Mouse (Mus musculus): ENCODE data around the gene Ncoa3. TPM values are rescaled to one million over a fixed set of nuclear protein-coding genes. Genes with fewer than 3 reads are reported as not detected.

Gene Ncoa3
- total RNA-seq, 2 experiments from 2014 or later: 28.7 to 31.5 TPM

- peak in 1 of 2 experiments; percentile 18 for DNase-seq
Observed at GRCm38 (mm10) chr2:166030256-166030995, 38.0 kb downstream of the Ncoa3 start.

GRCm38 (mm10) chr2:166031120-166031929 lies 38.9 kb downstream of the Ncoa3 start:
- peak; percentile 51 to 58 for DNase-seq
- intact Hi-C loops (cut with DNase I): loop anchor here (2.0 to 5.0 kb wide), 3 partner anchors 17 to 114 kb away; no protein-coding TSS in a partner anchor

More at GRCm38 (mm10) chr2:166030256-166030995, 38.0 kb downstream of the Ncoa3 start:
- intact Hi-C loops (cut with DNase I): loop anchor here (2.0 to 5.0 kb wide), 3 partner anchors 16 to 113 kb away; no protein-coding TSS in a partner anchor

- DNase-seq: no peak
- intact Hi-C loops (cut with DNase I): loop anchor here (5.0 kb wide), 2 partner anchors 35 to 115 kb away; no protein-coding TSS in a partner anchor
Observed at GRCm38 (mm10) chr2:166032628-166033027, 40.2 kb downstream of the Ncoa3 start.

DNA sequence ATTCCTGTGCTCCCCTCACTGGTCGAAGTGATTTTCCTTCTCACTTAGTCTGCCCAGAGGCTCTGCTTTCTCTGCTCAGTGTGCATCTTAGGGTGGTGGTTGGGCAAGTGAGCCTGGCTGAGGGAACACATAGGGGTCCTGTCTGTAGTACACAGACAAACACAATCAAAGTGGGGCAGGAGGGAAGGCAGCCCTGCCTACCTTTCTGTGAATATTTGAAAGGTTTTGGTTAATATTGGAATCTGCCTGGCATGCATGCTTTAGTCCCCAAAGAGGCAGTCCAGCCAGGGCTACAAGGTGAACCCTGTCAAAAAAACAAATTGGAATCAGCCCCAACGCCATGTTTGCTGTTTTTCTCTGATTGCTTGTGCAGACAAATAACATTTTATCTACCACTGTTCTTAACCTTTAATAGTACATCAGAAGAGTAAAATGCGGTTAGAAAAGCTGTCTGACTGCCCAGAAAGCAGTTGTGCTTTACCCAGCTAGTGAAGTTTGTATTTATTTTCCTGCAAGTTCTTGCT lies 42.6 kb downstream of the Ncoa3 start:
- DNase-seq: no peak
- intact Hi-C loops (cut with DNase I): loop anchor here (5.0 kb wide), 2 partner anchors 38 to 118 kb away; no protein-coding TSS in a partner anchor

- intact Hi-C loops (cut with DNase I): no loop called here
- peak; percentile 64 to 73 for DNase-seq
Observed at GRCm38 (mm10) chr2:166035725-166036124, 43.3 kb downstream of the Ncoa3 start.

GRCm38 (mm10) chr2:166039681-166040080 lies 47.2 kb downstream of the Ncoa3 start:
- no peak for DNase-seq
- intact Hi-C loops (cut with DNase I): no loop called here

DNA sequence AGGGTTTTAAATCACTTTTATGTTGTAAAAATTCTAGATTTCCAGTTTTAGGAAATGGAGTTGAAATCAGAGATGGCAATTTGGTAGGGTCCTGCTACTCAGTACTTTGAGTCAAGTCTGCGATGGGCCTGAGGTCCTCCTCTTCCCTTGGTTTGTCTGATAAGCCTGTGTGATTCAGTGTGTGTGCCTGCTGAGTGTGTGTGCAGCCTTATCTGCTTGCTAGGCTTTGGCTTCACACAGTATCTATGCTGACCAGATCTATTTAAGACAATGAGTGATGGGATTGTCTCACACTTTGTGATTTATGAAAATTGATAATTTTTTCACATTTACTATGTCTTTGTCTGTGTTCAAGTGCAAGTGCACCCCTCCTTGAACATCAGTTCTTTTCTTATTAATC lies 50.1 kb downstream of the Ncoa3 start:
- DNase-seq: no peak
- intact Hi-C loops (cut with DNase I): no loop called here

GRCm38 (mm10) chr2:166045006-166045405 lies 52.6 kb downstream of the Ncoa3 start:
- no peak for DNase-seq
- intact Hi-C loops (cut with DNase I): loop anchor here (2.0 to 5.0 kb wide), 2 partner anchors 228 to 263 kb away; no protein-coding TSS in a partner anchor

DNA sequence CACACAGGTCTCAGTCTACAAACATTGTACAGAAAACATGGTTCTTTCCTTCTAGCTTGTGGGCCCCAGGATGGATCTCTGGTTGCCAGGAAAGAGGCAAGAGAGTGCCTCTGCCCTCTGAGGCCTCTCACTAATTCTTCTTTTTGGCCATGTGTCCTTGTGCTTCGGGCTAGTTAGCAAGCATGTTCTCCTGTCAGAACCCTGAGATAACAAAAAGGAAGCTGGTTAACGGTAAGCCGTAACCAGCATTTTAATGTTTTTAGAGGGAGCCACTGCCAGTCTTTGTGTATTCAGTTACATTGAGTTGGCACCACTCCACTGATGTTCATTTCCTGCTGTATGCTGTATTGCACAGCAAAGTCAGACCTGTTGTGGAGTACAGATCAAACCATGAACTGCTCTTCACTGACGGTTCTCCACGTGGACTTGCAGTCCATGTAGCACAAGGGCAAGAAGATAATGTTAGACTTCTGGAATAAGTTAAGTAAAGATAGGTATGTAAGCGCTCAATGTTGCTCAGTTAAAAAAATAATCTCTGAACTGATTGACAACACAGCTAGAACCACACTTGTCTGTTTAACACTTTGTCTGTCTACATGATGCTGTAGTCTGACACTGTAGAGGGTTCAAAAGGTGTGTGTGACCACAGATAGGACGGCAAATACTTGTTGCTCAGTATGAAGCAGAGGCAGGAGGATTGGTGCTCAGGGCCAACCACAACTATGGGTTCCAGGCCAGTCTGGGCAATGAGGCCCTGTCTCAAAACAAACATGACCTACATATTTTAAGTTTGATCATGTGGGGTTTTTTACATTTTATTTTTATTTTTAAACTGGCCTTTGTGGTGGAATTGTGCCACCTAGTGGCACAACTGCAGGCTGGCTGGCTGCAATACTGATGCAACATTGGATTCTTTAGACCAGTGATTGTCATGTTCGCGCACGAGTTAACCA lies 53.4 kb downstream of the Ncoa3 start:
- peak; percentile 26 to 61 for DNase-seq
- intact Hi-C loops (cut with DNase I): loop anchor here (1.0 to 5.0 kb wide), 3 partner anchors 129 to 264 kb away; no protein-coding TSS in a partner anchor

DNA sequence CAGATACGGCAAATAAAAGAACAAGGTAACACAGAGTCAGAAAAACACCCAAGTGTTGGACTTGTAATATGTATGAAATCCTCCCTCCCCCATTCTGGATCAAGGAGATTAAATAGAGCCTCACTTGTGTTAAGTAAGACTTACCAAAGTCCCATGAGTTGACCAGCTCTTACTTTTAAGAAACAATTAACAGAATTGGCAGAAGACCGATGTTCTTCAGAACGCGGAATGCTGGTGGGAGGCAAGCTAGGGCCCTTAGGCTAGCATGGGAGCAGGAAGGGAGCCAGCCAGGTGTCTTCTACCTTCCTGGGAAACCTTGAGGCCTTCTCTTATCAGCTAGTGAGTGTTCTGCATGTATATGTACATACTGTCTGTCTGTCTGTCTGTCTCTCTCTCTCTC lies 55.5 kb downstream of the Ncoa3 start:
- DNase-seq: no peak
- intact Hi-C loops (cut with DNase I): loop anchor here (5.0 kb wide), 1 partner anchor 266 kb away; no protein-coding TSS in a partner anchor

GRCm38 (mm10) chr2:166048852-166049251 lies 56.4 kb downstream of the Ncoa3 start:
- intact Hi-C loops (cut with DNase I): loop anchor here (5.0 kb wide), 1 partner anchor 267 kb away; no protein-coding TSS in a partner anchor

GRCm38 (mm10) chr2:166051421-166051820 lies 59.0 kb downstream of the Ncoa3 start:
- DNase-seq: no peak
- intact Hi-C loops (cut with DNase I): no loop called here

More at GRCm38 (mm10) chr2:166048852-166049251, 56.4 kb downstream of the Ncoa3 start:
- DNase-seq: no peak

- DNase-seq: no peak
- intact Hi-C loops (cut with DNase I): no loop called here
Observed at GRCm38 (mm10) chr2:166051966-166052365, 59.5 kb downstream of the Ncoa3 start.

DNA sequence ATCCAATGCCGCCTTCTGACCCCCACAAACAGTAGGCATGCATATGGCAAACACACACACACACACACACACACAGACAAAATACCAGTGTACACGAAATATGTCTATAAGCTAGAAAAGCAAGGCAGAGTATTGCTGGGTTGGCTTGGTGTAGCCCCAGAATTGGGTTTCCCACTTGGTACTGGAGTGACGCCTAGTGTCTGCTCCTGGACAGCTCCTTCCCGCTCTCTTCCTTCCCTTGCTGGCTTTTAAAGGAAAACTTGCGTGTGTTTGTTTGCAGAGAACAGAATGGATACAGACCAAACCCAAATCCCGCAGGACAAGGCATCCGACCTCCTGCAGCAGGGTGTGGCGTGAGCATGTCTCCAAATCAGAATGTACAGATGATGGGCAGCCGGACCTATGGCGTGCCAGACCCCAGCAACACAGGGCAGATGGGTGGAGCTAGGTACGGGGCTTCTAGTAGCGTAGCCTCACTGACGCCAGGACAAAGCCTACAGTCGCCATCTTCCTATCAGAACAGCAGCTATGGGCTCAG lies 61.6 kb downstream of the Ncoa3 start:
- no peak for DNase-seq
- intact Hi-C loops (cut with DNase I): no loop called here

- intact Hi-C loops (cut with DNase I): no loop called here
- DNase-seq: peak; percentile 57 to 70
Observed at GRCm38 (mm10) chr2:166059684-166060423, 67.4 kb downstream of the Ncoa3 start.

- intact Hi-C loops (cut with DNase I): no loop called here
- no peak for DNase-seq
Observed at GRCm38 (mm10) chr2:166062008-166062407, 69.6 kb downstream of the Ncoa3 start.

DNA sequence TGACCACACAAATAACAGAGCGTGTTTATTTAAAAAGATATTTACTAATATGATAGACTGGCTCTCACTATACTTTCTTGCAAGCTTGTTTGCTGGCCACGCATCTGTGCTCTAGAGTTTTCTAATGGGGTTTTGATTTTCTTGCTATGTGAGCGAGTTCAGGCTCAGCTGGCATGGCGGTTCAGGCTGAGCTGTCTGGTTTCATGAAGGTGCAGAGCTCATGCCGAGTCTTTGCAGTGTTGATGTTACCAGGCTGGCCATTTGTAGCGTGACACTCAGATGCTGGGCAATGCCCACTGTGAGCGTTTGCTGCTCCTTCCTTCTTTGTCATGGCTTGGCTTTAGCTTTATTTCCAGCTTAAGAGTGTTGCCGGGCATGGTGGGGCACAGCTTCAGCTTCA lies 70.0 kb downstream of the Ncoa3 start:
- intact Hi-C loops (cut with DNase I): no loop called here
- no peak for DNase-seq

GRCm38 (mm10) chr2:166066434-166066833 lies 74.0 kb downstream of the Ncoa3 start:
- DNase-seq: no peak
- intact Hi-C loops (cut with DNase I): no loop called here

DNA sequence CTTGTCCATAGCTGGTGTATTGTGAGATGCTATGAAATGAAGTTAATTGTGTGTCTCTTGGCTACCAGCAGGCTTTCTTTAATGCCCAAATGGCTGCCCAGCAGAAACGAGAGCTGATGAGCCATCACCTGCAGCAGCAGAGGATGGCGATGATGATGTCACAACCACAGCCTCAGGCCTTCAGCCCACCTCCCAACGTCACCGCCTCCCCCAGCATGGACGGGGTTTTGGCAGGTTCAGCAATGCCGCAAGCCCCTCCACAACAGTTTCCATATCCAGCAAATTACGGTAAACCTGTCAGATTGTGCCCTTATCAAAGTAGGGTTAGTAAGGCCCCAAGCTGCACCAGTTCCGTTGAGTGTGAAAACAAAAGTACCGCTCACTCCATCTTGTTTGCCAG lies 75.8 kb downstream of the Ncoa3 start:
- intact Hi-C loops (cut with DNase I): no loop called here
- DNase-seq: no peak
